Mouse (Mus musculus): ENCODE data around the gene Cdh13.

DNA sequence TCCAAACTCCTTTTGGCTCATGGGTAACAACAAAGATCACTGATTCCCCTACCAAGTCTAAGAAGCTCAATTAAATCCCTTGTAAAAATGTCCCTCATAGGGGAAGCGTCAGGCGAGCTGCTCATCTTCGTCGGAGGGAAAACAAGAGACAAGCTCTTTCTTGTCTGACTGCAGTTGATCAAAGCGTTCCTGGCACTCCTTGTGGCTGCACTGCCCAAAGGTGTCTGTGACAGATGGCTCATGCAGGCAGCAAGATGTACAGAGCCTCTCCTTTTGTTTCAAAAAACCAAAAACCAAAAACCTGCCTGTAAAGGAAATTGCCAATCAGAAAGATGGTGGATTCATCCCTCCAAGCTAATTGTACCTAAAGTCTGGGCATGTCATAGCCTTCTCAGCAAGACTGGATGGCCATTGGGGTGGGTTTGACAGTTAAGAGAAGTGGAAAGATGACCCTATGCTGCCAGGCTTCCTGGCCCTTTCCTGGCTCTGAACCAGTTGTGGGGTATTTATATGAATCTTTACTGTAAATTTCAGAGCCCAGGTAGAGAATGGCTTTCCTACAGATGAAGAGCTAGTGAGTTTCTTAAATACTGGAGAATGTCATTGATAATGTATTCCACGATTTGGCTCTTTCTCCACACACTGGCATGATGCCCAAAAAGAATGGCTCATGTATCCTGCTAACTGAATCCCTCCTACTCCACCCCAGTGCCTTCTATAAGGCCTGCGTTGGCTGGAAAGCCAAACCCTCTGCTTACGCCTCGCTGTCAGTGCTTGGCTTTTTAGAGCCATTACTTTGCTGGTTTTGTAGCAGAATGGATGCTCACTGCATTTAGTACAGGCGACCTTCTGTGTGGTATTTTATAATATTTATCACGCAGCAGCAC is 596.6 kb downstream of the Cdh13 start:
- TF ChIP-seq TAL1 (IDR thresholded peaks at IDR 0.05; ENCODE audit: low read length) (no peak), GATA1 (IDR thresholded peaks at IDR 0.05; ENCODE audit: low read length) (no peak)

Data from erythroblast, embryonic 14.5 days (primary cell).